Mouse (Mus musculus) spleen, embryonic (tissue): ENCODE measurements around the gene Isl2.

ENCODE experiments used
- CTCF ChIA-PET: fragments of 350-600 bp; sonication (Branson Sonifier 250); formaldehyde crosslinking; loops from one replicate; lab custom pipeline; 2022; lab: Charles Lee

Gene Isl2

GRCm38 (mm10) chr9:55538377-55538776 lies at the start of gene Isl2:
TSS of gene Isl2 (plus strand) at chr9:55538672.
- CTCF ChIA-PET, result interaction anchor here (0.6 kb wide), 1 partner anchor 19 kb away, joined by 3 read pairs; no protein-coding TSS in a partner anchor

GRCm38 (mm10) chr9:55507922-55508321 lies 30.6 kb upstream of the Isl2 start:
- CTCF ChIA-PET, result no interaction called here

- CTCF ChIA-PET, result no interaction called here
These were observed 29.8 kb upstream of the Isl2 start for GRCm38 (mm10) chr9:55508701-55509100.

- CTCF ChIA-PET, result no interaction called here
These were observed 28.7 kb upstream of the Isl2 start for GRCm38 (mm10) chr9:55509731-55510130.

GRCm38 (mm10) chr9:55510651-55511235 lies 27.7 kb upstream of the Isl2 start:
- CTCF ChIA-PET, result no interaction called here

GRCm38 (mm10) chr9:55511521-55511993 lies 26.9 kb upstream of the Isl2 start:
- CTCF ChIA-PET, result no interaction called here

GRCm38 (mm10) chr9:55512027-55512543 lies 26.4 kb upstream of the Isl2 start, which contains the start of gene Etfa:
TSS of gene Etfa (minus strand) at chr9:55512243.
- CTCF ChIA-PET, result no interaction called here

- CTCF ChIA-PET, result no interaction called here
These were observed 12.8 kb upstream of the Isl2 start for GRCm38 (mm10) chr9:55525716-55526115.

- CTCF ChIA-PET, result interaction anchor here (0.7 to 1.0 kb wide), 4 partner anchors 9 to 698 kb away, joined by 3 to 5 read pairs (median 3); no protein-coding TSS in a partner anchor
These were observed 2.6 kb upstream of the Isl2 start for GRCm38 (mm10) chr9:55535907-55536306.

GRCm38 (mm10) chr9:55539006-55539405 lies 534 bp downstream of the Isl2 start:
- CTCF ChIA-PET, result no interaction called here

- CTCF ChIA-PET, result no interaction called here
These were observed 1.4 kb downstream of the Isl2 start for GRCm38 (mm10) chr9:55539661-55540390.

- CTCF ChIA-PET, result no interaction called here
These were observed 1.9 kb downstream of the Isl2 start for GRCm38 (mm10) chr9:55540391-55540770.

- CTCF ChIA-PET, result no interaction called here
These were observed 2.4 kb downstream of the Isl2 start for GRCm38 (mm10) chr9:55540888-55541287.

- CTCF ChIA-PET, result no interaction called here
These were observed 3.4 kb downstream of the Isl2 start for GRCm38 (mm10) chr9:55541681-55542365.

GRCm38 (mm10) chr9:55542366-55543325 lies 4.2 kb downstream of the Isl2 start:
- CTCF ChIA-PET, result interaction anchor here (0.7 kb wide), 1 partner anchor 870 kb away, joined by 7 read pairs; no protein-coding TSS in a partner anchor

- CTCF ChIA-PET, result interaction anchor here (0.7 kb wide), 1 partner anchor 870 kb away, joined by 7 read pairs; no protein-coding TSS in a partner anchor
These were observed 4.8 kb downstream of the Isl2 start for GRCm38 (mm10) chr9:55543336-55543702.

GRCm38 (mm10) chr9:55543703-55544401 lies 5.4 kb downstream of the Isl2 start:
- CTCF ChIA-PET, result interaction anchor here (0.7 kb wide), 1 partner anchor 869 kb away, joined by 7 read pairs; no protein-coding TSS in a partner anchor

GRCm38 (mm10) chr9:55544861-55545555 lies 6.5 kb downstream of the Isl2 start:
- CTCF ChIA-PET, result interaction anchor here (0.9 kb wide), 1 partner anchor 9 kb away, joined by 3 read pairs; no protein-coding TSS in a partner anchor

GRCm38 (mm10) chr9:55545556-55546175 lies 7.2 kb downstream of the Isl2 start:
- CTCF ChIA-PET, result interaction anchor here (0.9 kb wide), 1 partner anchor 10 kb away, joined by 3 read pairs; no protein-coding TSS in a partner anchor
